Mouse (Mus musculus) gastrocnemius, adult 2 months (tissue): ENCODE measurements at regions not wholly inside any gene's neighbourhood (a gene's known extent, or its start where the extent isn't known, plus 50 kb on each side); places are given as distances from the start of the nearest gene placed in this dataset.

ENCODE experiments used
- DNase-seq: peaks from one replicate; pipeline ENCODE4 v3.0.0; 2022
- H3K27ac ChIP-seq: fragments of 200-600 bp; 2 replicates; pipeline ENCODE4 v1.8.1; 2022; ENCODE audit warnings: mild to moderate bottlenecking
- H3K4me3 ChIP-seq: fragments of 200-600 bp; 2 replicates; pipeline ENCODE4 v1.8.1; 2022; ENCODE audit warnings: mild to moderate bottlenecking, moderate library complexity
- CTCF ChIP-seq: fragments of 200-600 bp; IDR thresholded peaks from 2 replicates; pipeline ENCODE4 v1.8.1; 2022; ENCODE audit warnings: antibody characterized with exemption, mild to moderate bottlenecking, moderate library complexity
- intact Hi-C: fragments of 180-260 bp; cut with DNase I; formaldehyde crosslinking; loops from one replicate; pipeline ENCODE4 v1.15.1; 2025

DNA sequence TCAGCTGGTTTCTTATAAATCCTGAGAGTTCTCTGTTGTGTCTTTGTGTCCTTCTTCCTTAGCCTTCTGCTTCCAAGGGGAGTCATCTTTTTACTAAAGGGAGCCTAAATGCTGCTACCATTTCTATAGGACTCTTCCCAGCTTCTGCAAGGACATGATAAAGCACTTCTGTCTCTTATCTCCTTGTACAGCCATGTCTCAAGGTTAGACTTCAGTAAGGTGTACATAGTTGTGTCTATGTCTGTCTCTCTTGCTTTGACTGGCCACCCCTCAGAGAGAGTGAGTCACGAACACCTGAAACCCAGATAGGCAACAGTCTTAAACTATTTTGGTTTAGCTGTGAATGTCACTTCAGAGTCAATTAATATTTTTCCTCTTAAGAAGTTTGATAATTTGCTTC, 353.0 kb downstream of the Btg1 start:
- no peak for TF ChIP-seq CTCF
- DNase-seq = no peak
- intact Hi-C loops = no loop called here
- Histone ChIP-seq H3K4me3 (no peak overlapping the region), H3K27ac (no peak overlapping the region)

GRCm38 (mm10) chr10:96970737-96971136, 353.9 kb downstream of the Btg1 start:
- no peak for DNase-seq
- H3K27ac ChIP-seq = no peak overlapping the region
- no peak overlapping the region for H3K4me3 ChIP-seq
- TF ChIP-seq CTCF = no peak
- intact Hi-C loops = no loop called here

DNA sequence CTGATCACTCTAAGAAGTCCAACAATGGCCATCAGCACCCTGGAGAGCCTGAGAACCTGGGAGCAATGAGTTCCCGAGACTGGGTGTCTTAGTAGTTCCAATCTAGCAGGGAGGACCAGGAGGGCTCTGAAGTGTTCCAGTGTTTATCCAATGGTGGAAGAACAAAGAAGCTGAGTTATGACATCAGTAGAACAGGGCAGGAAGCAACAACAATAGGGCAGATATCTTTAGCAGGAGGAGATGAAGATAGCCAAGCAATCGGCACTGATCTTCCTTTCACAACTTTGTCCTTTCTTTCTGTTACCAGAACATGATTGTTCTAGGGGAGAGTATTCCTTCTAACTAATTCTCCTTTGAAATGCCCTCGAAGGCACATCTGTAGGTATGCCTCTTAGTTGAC, 355.0 kb downstream of the Btg1 start:
- intact Hi-C loops = no loop called here
- no peak overlapping the region for H3K27ac ChIP-seq
- no peak overlapping the region for H3K4me3 ChIP-seq
- no peak for DNase-seq
- no peak for TF ChIP-seq CTCF

- TF ChIP-seq CTCF = no peak
- DNase-seq = no peak
- intact Hi-C loops = no loop called here
- Histone ChIP-seq H3K27ac (no peak overlapping the region), H3K4me3 (no peak overlapping the region)
These were observed 357.6 kb downstream of the Btg1 start for GRCm38 (mm10) chr10:96974326-96974977.

- intact Hi-C loops = no loop called here
- Histone ChIP-seq H3K4me3 (no peak overlapping the region), H3K27ac (no peak overlapping the region)
- TF ChIP-seq CTCF = no peak
- DNase-seq = no peak
These were observed 359.9 kb downstream of the Btg1 start for GRCm38 (mm10) chr10:96976691-96977090.

DNA sequence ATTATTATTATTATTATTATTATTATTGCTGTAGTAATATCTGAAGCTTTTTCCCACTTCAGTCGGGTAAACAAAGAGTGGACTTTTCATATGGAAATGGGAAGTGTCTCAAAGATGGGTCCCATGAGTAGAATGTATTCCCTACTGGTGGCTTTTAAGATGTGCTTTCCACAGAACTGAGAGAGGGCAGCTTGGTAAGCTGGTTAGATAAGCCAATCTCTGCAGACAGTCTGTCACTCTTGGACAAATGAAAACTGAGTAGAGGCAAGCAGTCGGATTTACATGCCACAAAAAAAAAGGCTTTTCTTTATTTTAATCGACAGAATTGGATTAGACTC, 363.7 kb downstream of the Btg1 start:
- no peak for TF ChIP-seq CTCF
- intact Hi-C loops = no loop called here
- no peak for DNase-seq
- Histone ChIP-seq H3K27ac (no peak overlapping the region), H3K4me3 (no peak overlapping the region)

- intact Hi-C loops = no loop called here
- no peak for TF ChIP-seq CTCF
- Histone ChIP-seq H3K27ac (no peak overlapping the region), H3K4me3 (no peak overlapping the region)
- no peak for DNase-seq
These were observed 364.2 kb downstream of the Btg1 start for GRCm38 (mm10) chr10:96980832-96981515.

DNA sequence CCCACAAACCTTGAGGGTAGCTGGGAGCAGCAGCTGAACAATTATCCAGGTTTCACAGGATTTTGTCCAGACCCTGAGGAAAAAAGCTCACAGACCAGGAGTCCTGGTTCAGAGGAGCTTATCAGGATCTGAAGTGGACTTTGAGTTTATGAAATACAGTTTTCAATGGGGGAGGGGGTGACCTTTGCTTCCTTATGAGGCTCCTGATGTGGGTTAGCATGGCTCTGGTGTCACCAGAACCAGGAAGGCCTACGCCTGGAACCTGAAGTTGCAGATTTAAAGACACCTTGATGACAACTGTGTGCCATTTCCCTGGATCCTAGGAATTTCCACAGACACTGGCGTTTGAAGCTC, 364.7 kb downstream of the Btg1 start:
- no peak for TF ChIP-seq CTCF
- intact Hi-C loops = no loop called here
- no peak overlapping the region for H3K4me3 ChIP-seq
- no peak for DNase-seq
- no peak overlapping the region for H3K27ac ChIP-seq

DNA sequence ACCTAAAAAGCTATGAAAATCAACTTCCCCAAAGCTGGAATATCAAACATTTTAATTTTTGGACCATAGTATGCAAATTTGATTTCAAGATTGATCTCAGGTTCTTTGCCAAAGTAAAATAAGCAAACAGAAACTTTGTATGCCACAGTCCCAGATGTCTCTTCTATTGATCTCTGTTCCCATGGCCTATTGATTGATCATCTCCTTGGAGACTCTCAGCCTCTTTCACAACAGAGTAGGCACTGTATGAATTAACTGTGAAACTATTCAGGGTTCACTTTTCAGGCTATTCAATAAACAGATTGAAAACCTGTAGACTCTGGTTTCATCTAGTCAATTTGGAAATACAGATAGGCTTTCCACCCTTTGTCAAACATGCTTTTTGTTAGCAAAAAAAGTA, 384.1 kb downstream of the Btg1 start:
- intact Hi-C loops = no loop called here
- TF ChIP-seq CTCF = no peak

GRCm38 (mm10) chr10:97008873-97009272, 392.1 kb downstream of the Btg1 start:
- no peak for TF ChIP-seq CTCF
- Histone ChIP-seq H3K4me3 (no peak overlapping the region), H3K27ac (no peak overlapping the region)
- no peak for DNase-seq
- intact Hi-C loops = no loop called here

More for the DNA sequence above, 384.1 kb downstream of the Btg1 start:
- H3K4me3 ChIP-seq = no peak overlapping the region
- no peak for DNase-seq
- H3K27ac ChIP-seq = no peak overlapping the region

- no peak for TF ChIP-seq CTCF
- Histone ChIP-seq H3K27ac (no peak overlapping the region), H3K4me3 (no peak overlapping the region)
- DNase-seq = no peak
- intact Hi-C loops = no loop called here
These were observed 393.1 kb downstream of the Btg1 start for GRCm38 (mm10) chr10:97009859-97010258.

DNA sequence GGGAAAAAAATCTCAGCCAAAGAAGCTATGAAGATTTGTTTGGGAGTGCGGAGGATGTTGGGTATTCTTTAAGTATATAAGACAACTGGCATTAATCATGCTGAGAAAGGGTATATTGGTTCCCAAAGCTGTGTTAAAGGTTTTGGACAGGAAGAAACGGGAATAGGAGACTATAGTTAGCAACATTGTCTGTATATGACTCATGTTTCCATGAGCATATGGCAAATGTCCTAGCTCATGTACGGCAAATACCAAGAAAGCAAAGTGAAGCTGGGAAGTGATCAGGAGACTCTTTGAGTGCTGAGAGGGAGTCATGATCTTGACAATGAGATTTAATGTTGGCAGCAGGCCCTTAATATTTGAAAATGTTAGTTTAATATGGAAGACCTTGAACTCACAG, 401.8 kb downstream of the Btg1 start:
- TF ChIP-seq CTCF = no peak
- intact Hi-C loops = no loop called here
- Histone ChIP-seq H3K27ac (no peak overlapping the region), H3K4me3 (no peak overlapping the region)
- no peak for DNase-seq

- no peak overlapping the region for H3K4me3 ChIP-seq
- TF ChIP-seq CTCF = no peak
- no peak for DNase-seq
- H3K27ac ChIP-seq = no peak overlapping the region
- intact Hi-C loops = no loop called here
These were observed 412.0 kb downstream of the Btg1 start for GRCm38 (mm10) chr10:97028776-97029175.

DNA sequence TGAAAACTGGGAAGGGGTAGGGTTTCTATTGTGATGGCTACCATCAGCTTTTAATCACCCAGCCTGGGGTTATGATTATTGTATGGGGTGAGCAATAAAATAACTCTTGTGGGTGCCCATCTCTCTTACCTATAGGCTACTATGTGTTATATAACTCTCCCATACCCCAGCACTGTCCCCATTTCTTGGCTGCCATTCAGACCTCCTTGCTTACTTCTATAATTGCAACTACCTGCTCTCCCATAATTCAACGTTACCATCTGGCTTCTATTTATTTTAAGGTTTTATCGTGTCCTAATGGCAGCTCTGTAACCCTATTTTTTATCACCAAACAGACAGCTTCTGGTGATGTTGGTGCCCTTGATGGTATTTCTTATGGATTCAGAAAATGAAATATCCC, 414.2 kb downstream of the Btg1 start:
- TF ChIP-seq CTCF = no peak
- intact Hi-C loops = no loop called here
- no peak for DNase-seq
- Histone ChIP-seq H3K4me3 (no peak overlapping the region), H3K27ac (no peak overlapping the region)
